Mouse (Mus musculus) embryonic facial prominence, embryonic 13.5 days (tissue): ENCODE data around the gene Mapk9. TPM values are rescaled to one million over a fixed set of nuclear protein-coding genes. Genes with fewer than 3 reads are reported as not detected.

Experiments used
- ATAC-seq: fragments of 200-750 bp; cut with Nextera tagmentation; 2 replicates; pipeline ENCODE4 v1.8.0; 2017; ENCODE audit warnings: low read depth; ENCODE audit not compliant: insufficient number of reproducible peaks, insufficient read depth, low FRiP score, low TSS enrichment
- H3K27ac ChIP-seq: fragments of 300-500 bp; sonication (generic); 2 replicates; pipeline ENCODE4 v1.5.1; 2015; ENCODE audit warnings: moderate library complexity, mild to moderate bottlenecking, inconsistent platforms
- H3K27me3 ChIP-seq: fragments of 300-500 bp; sonication (generic); 2 replicates; pipeline ENCODE4 v1.6.1; 2015; ENCODE audit warnings: mild to moderate bottlenecking, inconsistent platforms
- H3K36me3 ChIP-seq: fragments of 300-500 bp; sonication (generic); 2 replicates; pipeline ENCODE4 v1.6.1; 2015; ENCODE audit warnings: mild to moderate bottlenecking, inconsistent platforms
- H3K4me1 ChIP-seq: fragments of 300-500 bp; sonication (generic); 2 replicates; pipeline ENCODE4 v1.6.1; 2015; ENCODE audit warnings: inconsistent platforms
- H3K4me2 ChIP-seq: fragments of 300-500 bp; sonication (generic); 2 replicates; pipeline ENCODE4 v1.6.1; 2015; ENCODE audit warnings: moderate library complexity, mild to moderate bottlenecking, inconsistent platforms
- H3K4me3 ChIP-seq: fragments of 300-500 bp; sonication (generic); 2 replicates; pipeline ENCODE4 v1.5.1; 2015; ENCODE audit warnings: mild to moderate bottlenecking, inconsistent platforms
- H3K9ac ChIP-seq: fragments of 300-500 bp; sonication (generic); 2 replicates; pipeline ENCODE4 v1.6.1; 2015; ENCODE audit warnings: mild to moderate bottlenecking, inconsistent platforms
- H3K9me3 ChIP-seq: fragments of 300-500 bp; sonication (generic); 2 replicates; pipeline ENCODE4 v1.6.1; 2016; ENCODE audit warnings: inconsistent platforms
- WGBS: fragments of 180-500 bp; shearing (Covaris S2); methylation state at CpG from one replicate; pipeline ENCODE4 v1.1.7; 2015; ENCODE audit warnings: mixed read lengths; 5-methylcytosine and 5-hydroxymethylcytosine counted together
- polyA plus RNA-seq: library from polyadenylated mRNA; unstranded; fragments of >200 nt; fragmentation: Nextera tagmentation; extraction: Ambion mirVana; gene quantifications from 2 replicates; pipeline ENCODE4 v1.2.1, GENCODE M21; 2015

Mapk9 gene
- polyA plus RNA-seq, 1 experiment from 2014 or later = 28.8 TPM

- ATAC-seq = peak; percentile 29; the same call in 1 of the 2 replicates
- 31% methylated on average over 15 of the region's 15 CpGs for WGBS
- no peak overlapping the region for H3K27ac ChIP-seq
- peaks cover 51% of the 10 kb centered on the region for H3K27me3 ChIP-seq
- peaks cover 3% of the 10 kb centered on the region; the same call in 1 of the 2 replicates for H3K9me3 ChIP-seq
- H3K36me3 ChIP-seq = no peaks in the 10 kb centered on the region
- H3K9ac ChIP-seq = peak overlapping the region; percentile 78; the same call in 1 of the 2 replicates
- H3K4me2 ChIP-seq = peak overlapping the region; percentile 100
- H3K4me1 ChIP-seq = 0 out of 2 replicates have a peak, but pooled peaks cover 6% of the 10 kb centered on the region
- H3K4me3 ChIP-seq = peak overlapping the region; percentile 66
Observed at GRCm38 (mm10) chr11:49900962-49901658, 54.6 kb downstream of the Mapk9 start.

- ATAC-seq = peak; percentile 67
- no peak within 1 kb of the TSS for H3K27ac ChIP-seq
- peaks cover 3% of the 10 kb centered on the region; the same call in 1 of the 2 replicates for H3K9me3 ChIP-seq
- H3K4me1 ChIP-seq = 0 out of 2 replicates have a peak, but pooled peaks cover 6% of the 10 kb centered on the region
- peaks cover 51% of the 10 kb centered on the region for H3K27me3 ChIP-seq
- peak within 1 kb of the TSS; percentile 66 for H3K4me3 ChIP-seq
- peak within 1 kb of the TSS; percentile 78 for H3K9ac ChIP-seq
- peak within 1 kb of the TSS; percentile 100 for H3K4me2 ChIP-seq
- H3K36me3 ChIP-seq = no peaks in the 10 kb centered on the region
- 2% methylated on average over 80 of the region's 99 CpGs for WGBS
Observed at GRCm38 (mm10) chr11:49901659-49902458, 55.3 kb downstream of the Mapk9 start, which contains the start of gene Rasgef1c. Gene Rasgef1c, plus strand, starts transcription at chr11:49901835.

GRCm38 (mm10) chr11:49903333-49903732 lies 56.8 kb downstream of the Mapk9 start:
- 10% methylated on average over 7 of the region's 7 CpGs for WGBS
- Histone ChIP-seq H3K4me3 (no peak overlapping the region), H3K9me3 (no peaks in the 10 kb centered on the region), H3K27ac (no peak overlapping the region), H3K27me3 (peaks cover 51% of the 10 kb centered on the region), H3K4me2 (no peak overlapping the region), H3K9ac (no peak overlapping the region), H3K4me1 (0 out of 2 replicates have a peak, but pooled peaks cover 6% of the 10 kb centered on the region), H3K36me3 (no peaks in the 10 kb centered on the region)
- ATAC-seq = no peak

GRCm38 (mm10) chr11:49918521-49919180 lies 72.1 kb downstream of the Mapk9 start:
- Histone ChIP-seq H3K27ac (no peak overlapping the region), H3K9ac (no peak overlapping the region), H3K27me3 (no peaks in the 10 kb centered on the region), H3K4me3 (no peak overlapping the region), H3K36me3 (no peaks in the 10 kb centered on the region), H3K4me2 (no peak overlapping the region), H3K4me1 (peaks cover 9% of the 10 kb centered on the region), H3K9me3 (no peaks in the 10 kb centered on the region)
- WGBS = 45% methylated on average over 15 of the region's 15 CpGs
- ATAC-seq = no peak

- ATAC-seq = no peak
- Histone ChIP-seq H3K4me2 (no peak overlapping the region), H3K36me3 (no peaks in the 10 kb centered on the region), H3K9me3 (no peaks in the 10 kb centered on the region), H3K9ac (no peak overlapping the region), H3K27me3 (no peaks in the 10 kb centered on the region), H3K27ac (no peak overlapping the region), H3K4me3 (no peak overlapping the region), H3K4me1 (peaks cover 9% of the 10 kb centered on the region)
- 87% methylated on average over 6 of the region's 6 CpGs for WGBS
Observed at GRCm38 (mm10) chr11:49919304-49919703, 72.8 kb downstream of the Mapk9 start.

- Histone ChIP-seq H3K27me3 (no peaks in the 10 kb centered on the region), H3K4me3 (no peak overlapping the region), H3K9me3 (no peaks in the 10 kb centered on the region), H3K36me3 (no peaks in the 10 kb centered on the region), H3K4me1 (peaks cover 19% of the 10 kb centered on the region), H3K4me2 (no peak overlapping the region), H3K9ac (no peak overlapping the region), H3K27ac (no peak overlapping the region)
- WGBS = 44% methylated on average over 9 of the region's 9 CpGs
- ATAC-seq = no peak
Observed at GRCm38 (mm10) chr11:49923539-49923938, 77.0 kb downstream of the Mapk9 start.

GRCm38 (mm10) chr11:49926183-49926582 lies 79.6 kb downstream of the Mapk9 start:
- no peak overlapping the region for H3K4me3 ChIP-seq
- WGBS = 78% methylated on average over 7 of the region's 7 CpGs
- ATAC-seq = no peak
- H3K9ac ChIP-seq = no peak overlapping the region
- no peak overlapping the region for H3K4me2 ChIP-seq
- H3K27me3 ChIP-seq = no peaks in the 10 kb centered on the region
- H3K4me1 ChIP-seq = peaks cover 15% of the 10 kb centered on the region
- no peak overlapping the region for H3K27ac ChIP-seq
- H3K9me3 ChIP-seq = no peaks in the 10 kb centered on the region
- H3K36me3 ChIP-seq = no peaks in the 10 kb centered on the region

GRCm38 (mm10) chr11:49927169-49927568 lies 80.6 kb downstream of the Mapk9 start:
- no peak for ATAC-seq
- peak overlapping the region; percentile 44 for H3K4me2 ChIP-seq
- 11% methylated on average over 4 of the region's 4 CpGs for WGBS
- peaks cover 15% of the 10 kb centered on the region for H3K4me1 ChIP-seq
- H3K9me3 ChIP-seq = no peaks in the 10 kb centered on the region
- H3K27me3 ChIP-seq = no peaks in the 10 kb centered on the region
- H3K9ac ChIP-seq = no peak overlapping the region
- no peaks in the 10 kb centered on the region for H3K36me3 ChIP-seq
- H3K27ac ChIP-seq = peak overlapping the region; percentile 28; the same call in 1 of the 2 replicates
- H3K4me3 ChIP-seq = no peak overlapping the region

GRCm38 (mm10) chr11:49927670-49928069 lies 81.1 kb downstream of the Mapk9 start:
- WGBS = 62% methylated on average over 6 of the region's 6 CpGs
- no peaks in the 10 kb centered on the region for H3K36me3 ChIP-seq
- ATAC-seq = no peak
- H3K27ac ChIP-seq = no peak overlapping the region
- H3K4me1 ChIP-seq = peaks cover 15% of the 10 kb centered on the region
- no peaks in the 10 kb centered on the region for H3K27me3 ChIP-seq
- no peak overlapping the region for H3K4me3 ChIP-seq
- H3K4me2 ChIP-seq = 0 out of 2 replicates have a peak overlapping the region, but pooled peaks have one; percentile 44
- H3K9me3 ChIP-seq = no peaks in the 10 kb centered on the region
- no peak overlapping the region for H3K9ac ChIP-seq

GRCm38 (mm10) chr11:49931037-49931625 lies 84.6 kb downstream of the Mapk9 start:
- no peak overlapping the region for H3K4me3 ChIP-seq
- H3K9me3 ChIP-seq = no peaks in the 10 kb centered on the region
- ATAC-seq = no peak
- H3K4me1 ChIP-seq = peaks cover 15% of the 10 kb centered on the region
- 30% methylated on average over 5 of the region's 5 CpGs for WGBS
- no peaks in the 10 kb centered on the region for H3K36me3 ChIP-seq
- H3K27me3 ChIP-seq = no peaks in the 10 kb centered on the region
- no peak overlapping the region for H3K9ac ChIP-seq
- H3K4me2 ChIP-seq = no peak overlapping the region
- no peak overlapping the region for H3K27ac ChIP-seq

GRCm38 (mm10) chr11:49931853-49932252 lies 85.3 kb downstream of the Mapk9 start:
- peaks cover 10% of the 10 kb centered on the region for H3K4me1 ChIP-seq
- no peaks in the 10 kb centered on the region for H3K36me3 ChIP-seq
- H3K4me3 ChIP-seq = no peak overlapping the region
- no peaks in the 10 kb centered on the region for H3K9me3 ChIP-seq
- H3K27me3 ChIP-seq = no peaks in the 10 kb centered on the region
- no peak overlapping the region for H3K9ac ChIP-seq
- no peak for ATAC-seq
- H3K4me2 ChIP-seq = no peak overlapping the region
- 40% methylated on average over 7 of the region's 7 CpGs for WGBS
- no peak overlapping the region for H3K27ac ChIP-seq
